Mouse (Mus musculus) midbrain, embryonic 12.5 days (tissue): ENCODE data around the gene Arl4d. TPM values are rescaled to one million over a fixed set of nuclear protein-coding genes. Genes with fewer than 3 reads are reported as not detected.
"Not testable (repeated sequence)": the region's sequence is repeated elsewhere in the genome, so short reads cannot be mapped to it uniquely, and the experiment has no call there.

Experiments
- ATAC-seq: fragments of 200-750 bp; cut with Nextera tagmentation; 2 replicates; pipeline ENCODE4 v1.8.0; 2017; ENCODE audit warnings: low read depth, moderate TSS enrichment, moderate library complexity; ENCODE audit not compliant: low FRiP score
- H3K27ac ChIP-seq: fragments of 300-500 bp; sonication (generic); replicated peaks from 2 replicates; pipeline ENCODE4 v1.5.1; 2016; ENCODE audit warnings: mild to moderate bottlenecking
- H3K27me3 ChIP-seq: fragments of 300-500 bp; sonication (generic); 2 replicates; pipeline ENCODE4 v1.6.1; 2016; ENCODE audit warnings: mild to moderate bottlenecking
- H3K36me3 ChIP-seq: fragments of 300-500 bp; sonication (generic); 2 replicates; pipeline ENCODE4 v1.6.1; 2016
- H3K4me1 ChIP-seq: fragments of 300-500 bp; sonication (generic); 2 replicates; pipeline ENCODE4 v1.6.1; 2016
- H3K4me2 ChIP-seq: fragments of 300-500 bp; sonication (generic); replicated peaks from 2 replicates; pipeline ENCODE4 v1.6.1; 2016; ENCODE audit warnings: mild to moderate bottlenecking, moderate library complexity
- H3K4me3 ChIP-seq: fragments of 300-500 bp; sonication (generic); 2 replicates; pipeline ENCODE4 v1.5.1; 2016; ENCODE audit warnings: mild to moderate bottlenecking
- H3K9ac ChIP-seq: fragments of 300-500 bp; sonication (generic); replicated peaks from 2 replicates; pipeline ENCODE4 v1.6.1; 2016; ENCODE audit warnings: mild to moderate bottlenecking, moderate library complexity
- H3K9me3 ChIP-seq: fragments of 300-500 bp; sonication (generic); 2 replicates; pipeline ENCODE4 v1.6.1; 2016; ENCODE audit warnings: mild to moderate bottlenecking
- WGBS: fragments of 180-500 bp; shearing (Covaris S2); methylation state at CpG from one replicate; pipeline ENCODE4 v1.1.7; 2016; 5-methylcytosine and 5-hydroxymethylcytosine counted together
- polyA plus RNA-seq: library from polyadenylated mRNA; unstranded; fragments of >200 nt; fragmentation: Nextera tagmentation; extraction: Ambion mirVana; gene quantifications from 2 replicates; pipeline ENCODE4 v1.2.1, GENCODE M21; 2016

Gene Arl4d
- polyA plus RNA-seq, 1 experiment from 2014 or later, result 8.4 TPM

- WGBS, result 4% methylated on average over 3 of the region's 3 CpGs
- H3K36me3 ChIP-seq, result no peaks in the 10 kb centered on the region
- peak overlapping the region; percentile 62 for H3K9ac ChIP-seq
- H3K9me3 ChIP-seq, result no peaks in the 10 kb centered on the region
- no peak for ATAC-seq
- peak overlapping the region; percentile 49 for H3K4me2 ChIP-seq
- H3K27ac ChIP-seq, result peak overlapping the region; percentile 95
- H3K27me3 ChIP-seq, result 0 out of 2 replicates have a peak, but pooled peaks cover 11% of the 10 kb centered on the region
- H3K4me3 ChIP-seq, result peak overlapping the region; percentile 21
- H3K4me1 ChIP-seq, result peaks cover 4% of the 10 kb centered on the region; the same call in 1 of the 2 replicates
Measured at GRCm38 (mm10) chr11:101657528-101657885, 7.8 kb upstream of the Arl4d start.

GRCm38 (mm10) chr11:101657886-101658750 lies 7.2 kb upstream of the Arl4d start:
- peak overlapping the region; percentile 21 for H3K4me3 ChIP-seq
- peak overlapping the region; percentile 62 for H3K9ac ChIP-seq
- peak; percentile 91 for ATAC-seq
- not testable (repeated sequence) for H3K4me1 ChIP-seq, H3K36me3 ChIP-seq, H3K9me3 ChIP-seq
- peak overlapping the region; percentile 49 for H3K4me2 ChIP-seq
- WGBS, result under 1% methylated on average over 39 of the region's 40 CpGs
- 0 out of 2 replicates have a peak, but pooled peaks cover 11% of the 10 kb centered on the region for H3K27me3 ChIP-seq
- peak overlapping the region; percentile 95 for H3K27ac ChIP-seq

GRCm38 (mm10) chr11:101658751-101659558 lies 6.4 kb upstream of the Arl4d start:
- Histone ChIP-seq H3K9ac (no peak overlapping the region), H3K4me1 (peaks cover 4% of the 10 kb centered on the region; the same call in 1 of the 2 replicates), H3K9me3 (no peaks in the 10 kb centered on the region), H3K36me3 (no peaks in the 10 kb centered on the region), H3K4me3 (no peak overlapping the region), H3K4me2 (no peak overlapping the region), H3K27ac (peak overlapping the region; percentile 83), H3K27me3 (0 out of 2 replicates have a peak, but pooled peaks cover 10% of the 10 kb centered on the region)
- WGBS, result 35% methylated on average over 10 of the region's 10 CpGs
- ATAC-seq, result no peak

- Histone ChIP-seq H3K4me2 (no peak overlapping the region), H3K36me3 (no peaks in the 10 kb centered on the region), H3K9me3 (no peaks in the 10 kb centered on the region), H3K27me3 (peaks cover 2% of the 10 kb centered on the region; the same call in 1 of the 2 replicates), H3K27ac (no peak overlapping the region), H3K4me3 (no peak overlapping the region), H3K9ac (no peak overlapping the region), H3K4me1 (peaks cover 13% of the 10 kb centered on the region; the same call in 1 of the 2 replicates)
- WGBS, result 81% methylated on average over 7 of the region's 7 CpGs
- no peak for ATAC-seq
Measured at GRCm38 (mm10) chr11:101661191-101661590, 4.2 kb upstream of the Arl4d start.

- no peak overlapping the region for H3K27ac ChIP-seq
- no peak overlapping the region for H3K9ac ChIP-seq
- H3K36me3 ChIP-seq, result no peaks in the 10 kb centered on the region
- no peak overlapping the region for H3K4me2 ChIP-seq
- H3K9me3 ChIP-seq, result no peaks in the 10 kb centered on the region
- no peak overlapping the region for H3K4me3 ChIP-seq
- H3K27me3 ChIP-seq, result peaks cover 7% of the 10 kb centered on the region
- H3K4me1 ChIP-seq, result peaks cover 15% of the 10 kb centered on the region
- no peak for ATAC-seq
- WGBS, result 67% methylated on average over 5 of the region's 5 CpGs
Measured at GRCm38 (mm10) chr11:101661786-101662185, 3.6 kb upstream of the Arl4d start.

GRCm38 (mm10) chr11:101663229-101664027 lies 1.9 kb upstream of the Arl4d start:
- Histone ChIP-seq H3K4me2 (no peak overlapping the region), H3K4me1 (peaks cover 20% of the 10 kb centered on the region; the same call in 1 of the 2 replicates), H3K9ac (no peak overlapping the region), H3K4me3 (no peak overlapping the region), H3K27ac (no peak overlapping the region), H3K36me3 (no peaks in the 10 kb centered on the region), H3K27me3 (peaks cover 14% of the 10 kb centered on the region), H3K9me3 (no peaks in the 10 kb centered on the region)
- no peak for ATAC-seq
- WGBS, result 73% methylated on average over 11 of the region's 11 CpGs

- H3K4me2 ChIP-seq, result peak overlapping the region; percentile 91
- H3K36me3 ChIP-seq, result no peaks in the 10 kb centered on the region
- no peaks in the 10 kb centered on the region for H3K9me3 ChIP-seq
- H3K9ac ChIP-seq, result peak overlapping the region; percentile 72
- 2% methylated on average over 24 of the region's 24 CpGs for WGBS
- H3K4me1 ChIP-seq, result peaks cover 29% of the 10 kb centered on the region; the same call in 1 of the 2 replicates
- peak overlapping the region; percentile 71 for H3K27ac ChIP-seq
- ATAC-seq, result no peak
- peak overlapping the region; percentile 60 for H3K4me3 ChIP-seq
- peaks cover 14% of the 10 kb centered on the region for H3K27me3 ChIP-seq
Measured at GRCm38 (mm10) chr11:101665636-101665992, 273 bp downstream of the Arl4d start.

GRCm38 (mm10) chr11:101666626-101667345 lies 1.4 kb downstream of the Arl4d start:
- H3K4me1 ChIP-seq, result peaks cover 29% of the 10 kb centered on the region; the same call in 1 of the 2 replicates
- H3K4me3 ChIP-seq, result peak overlapping the region; percentile 15
- 83% methylated on average over 28 of the region's 28 CpGs for WGBS
- no peaks in the 10 kb centered on the region for H3K9me3 ChIP-seq
- no peak overlapping the region for H3K27ac ChIP-seq
- peaks cover 14% of the 10 kb centered on the region for H3K27me3 ChIP-seq
- H3K9ac ChIP-seq, result peak overlapping the region; percentile 17; the same call in 1 of the 2 replicates
- H3K4me2 ChIP-seq, result peak overlapping the region; percentile 91; the same call in 1 of the 2 replicates
- no peaks in the 10 kb centered on the region for H3K36me3 ChIP-seq
- no peak for ATAC-seq

GRCm38 (mm10) chr11:101667871-101668532 lies 2.7 kb downstream of the Arl4d start:
- no peak overlapping the region for H3K9ac ChIP-seq
- H3K27me3 ChIP-seq, result peaks cover 14% of the 10 kb centered on the region

GRCm38 (mm10) chr11:101668546-101669261 lies 3.4 kb downstream of the Arl4d start:
- no peak for ATAC-seq
- Histone ChIP-seq H3K27me3 (peaks cover 14% of the 10 kb centered on the region), H3K4me1 (peaks cover 34% of the 10 kb centered on the region; the same call in 1 of the 2 replicates), H3K4me3 (no peak overlapping the region), H3K4me2 (0 out of 2 replicates have a peak overlapping the region, but pooled peaks have one; percentile 2), H3K9me3 (no peaks in the 10 kb centered on the region), H3K9ac (no peak overlapping the region), H3K27ac (no peak overlapping the region), H3K36me3 (no peaks in the 10 kb centered on the region)
- WGBS, result 51% methylated on average over 13 of the region's 13 CpGs

More at GRCm38 (mm10) chr11:101667871-101668532, 2.7 kb downstream of the Arl4d start:
- Histone ChIP-seq H3K27ac (no peak overlapping the region), H3K9me3 (no peaks in the 10 kb centered on the region), H3K4me2 (0 out of 2 replicates have a peak overlapping the region, but pooled peaks have one; percentile 2), H3K4me1 (peaks cover 30% of the 10 kb centered on the region; the same call in 1 of the 2 replicates), H3K36me3 (no peaks in the 10 kb centered on the region), H3K4me3 (no peak overlapping the region)
- 75% methylated on average over 14 of the region's 14 CpGs for WGBS
- no peak for ATAC-seq
